Comparison of ENCODE assay signal across 8 mouse cellular contexts in genomic region chr14:54527227-54528006, GRCm38 (mm10). TPM values are rescaled to one million over a fixed set of nuclear protein-coding genes. Genes with fewer than 3 reads are reported as not detected.
DNase-seq lines count a peak whose midpoint lies in the region; ATAC-seq and TF ChIP-seq lines count a peak whose summit lies in the region.

No protein-coding gene starts in this region.

- DNase-seq in liver, embryonic 11.5 days (ENCODE audit: low spot score): peak; percentile 38
- no peak for DNase-seq in liver
- DNase-seq in cerebellum, adult 9-10 months: peak; percentile 82
- peak; percentile 50 for DNase-seq in testis, postnatal 14 days (ENCODE audit: low spot score)

- 0 out of 2 replicates have a peak, but pooled peaks have one; percentile 20 for TF ChIP-seq CTCF in intestine, postnatal 0 days (IDR thresholded peaks at IDR 0.05; ENCODE audit: low read depth)

- peak overlapping the region; percentile 57 for H3K4me2 ChIP-seq in liver, embryonic 11.5 days
- peak overlapping the region; percentile 65 for H3K4me2 ChIP-seq in forebrain, embryonic 13.5 days
- H3K4me2 ChIP-seq in intestine, postnatal 0 days (replicated peaks; ENCODE audit: low read depth): peak overlapping the region; percentile 63

- no peaks in the 10 kb centered on the region for H3K27me3 ChIP-seq in liver, embryonic 11.5 days (replicated peaks; ENCODE audit: control insufficient read depth, insufficient read depth, low read length)
- no peaks in the 10 kb centered on the region for H3K27me3 ChIP-seq in forebrain, embryonic 13.5 days
- H3K27me3 ChIP-seq in intestine, postnatal 0 days (replicated peaks; ENCODE audit: control insufficient read depth, insufficient read depth, low read length): no peaks in the 10 kb centered on the region

- peaks cover 7% of the 10 kb centered on the region for H3K4me1 ChIP-seq in liver, embryonic 11.5 days (replicated peaks; ENCODE audit: control insufficient read depth, insufficient read depth, low read length)
- peaks cover 11% of the 10 kb centered on the region for H3K4me1 ChIP-seq in forebrain, embryonic 13.5 days
- no peaks in the 10 kb centered on the region for H3K4me1 ChIP-seq in intestine, postnatal 0 days (replicated peaks; ENCODE audit: control insufficient read depth, insufficient read depth, low read length)

- H3K9me3 ChIP-seq in liver, embryonic 11.5 days (ENCODE audit: control insufficient read depth, low read length): no peaks in the 10 kb centered on the region
- H3K9me3 ChIP-seq in forebrain, embryonic 13.5 days (replicated peaks): no peaks in the 10 kb centered on the region
- no peaks in the 10 kb centered on the region for H3K9me3 ChIP-seq in intestine, postnatal 0 days (ENCODE audit: control insufficient read depth)

- H3K9ac ChIP-seq in liver, embryonic 11.5 days (ENCODE audit: low read depth, low read length): 0 out of 2 replicates have a peak overlapping the region, but pooled peaks have one; percentile 5
- H3K9ac ChIP-seq in forebrain, embryonic 13.5 days: peak overlapping the region; percentile 64
- peak overlapping the region; percentile 34; the same call in 1 of the 2 replicates for H3K9ac ChIP-seq in intestine, postnatal 0 days (ENCODE audit: low read depth, low read length)

- H3K4me3 ChIP-seq in liver, embryonic 11.5 days (ENCODE audit: low read depth, low read length): peak overlapping the region; percentile 36
- H3K4me3 ChIP-seq in forebrain, embryonic 13.5 days: peak overlapping the region; percentile 39
- H3K4me3 ChIP-seq in intestine, postnatal 0 days (ENCODE audit: low read depth, low read length): peak overlapping the region; percentile 30

- H3K36me3 ChIP-seq in liver, embryonic 11.5 days (ENCODE audit: control insufficient read depth, insufficient read depth, low read length): no peaks in the 10 kb centered on the region
- H3K36me3 ChIP-seq in forebrain, embryonic 13.5 days (ENCODE audit: poor library complexity, severe bottlenecking): no peaks in the 10 kb centered on the region
- no peaks in the 10 kb centered on the region for H3K36me3 ChIP-seq in intestine, postnatal 0 days (ENCODE audit: control insufficient read depth, insufficient read depth)

- ATAC-seq in liver, embryonic 11.5 days (replicated peaks; ENCODE audit: low FRiP score): no peak
- peak; percentile 75 for ATAC-seq in forebrain, embryonic 13.5 days
- ATAC-seq in intestine, postnatal 0 days: peak; percentile 16; the same call in 1 of the 2 replicates
- ATAC-seq in megakaryocyte-erythroid progenitor cell, adult 5-6 weeks (replicated peaks; ENCODE audit: low FRiP score, low TSS enrichment, poor library complexity, severe bottlenecking): 0 out of 2 replicates have a peak, but pooled peaks have one; percentile 22
- ATAC-seq in inflammation-experienced regulatory T-cells, adult 6 months: no peak

- 2% methylated on average over 18 of the region's 18 CpGs for WGBS in liver, embryonic 11.5 days
- WGBS in forebrain, embryonic 13.5 days: 2% methylated on average over 18 of the region's 18 CpGs
- 3% methylated on average over 18 of the region's 18 CpGs for WGBS in intestine, postnatal 0 days

- no peak overlapping the region for H3K27ac ChIP-seq in liver, embryonic 11.5 days (ENCODE audit: low read depth, low read length)
- H3K27ac ChIP-seq in forebrain, embryonic 13.5 days: peak overlapping the region; percentile 77
- no peak overlapping the region for H3K27ac ChIP-seq in intestine, postnatal 0 days (ENCODE audit: low read depth, low read length)

RNA-seq across cellular contexts. Expression of gene Prmt5, which starts 10.1 kb away (rescaled TPM):
- polyA plus RNA-seq in liver, embryonic 11.5 days (2014; fragmentation: Nextera tagmentation; extraction: Ambion mirVana): 98.0 and 108 TPM in 2 replicates
- 107 and 113 TPM in 2 replicates for polyA plus RNA-seq in forebrain, embryonic 13.5 days (2015; fragmentation: Nextera tagmentation; extraction: Ambion mirVana)
- polyA plus RNA-seq in intestine, postnatal 0 days (2015; fragmentation: Nextera tagmentation; extraction: Ambion mirVana): 18.1 and 20.9 TPM in 2 replicates
- 73.8 and 87.5 TPM in 2 replicates for total RNA-seq in megakaryocyte-erythroid progenitor cell, adult 5-6 weeks (2014; fragmentation: Nextera tagmentation)
- 71.5 and 77.3 TPM in 2 replicates for total RNA-seq in megakaryocyte-erythroid progenitor cell, adult 5-6 weeks (2017)
- 10 to 100 TPM; 27.9 to 47.0 (median 36.6) TPM for polyA plus RNA-seq in inflammation-experienced regulatory T-cells, adult 6 months (2017; shearing (Covaris generic))

RNA-seq across cellular contexts. Expression of gene Haus4, which starts 27.0 kb away (rescaled TPM):
- polyA plus RNA-seq in liver, embryonic 11.5 days (2014; fragmentation: Nextera tagmentation; extraction: Ambion mirVana): 71.6 and 76.4 TPM in 2 replicates
- polyA plus RNA-seq in forebrain, embryonic 13.5 days (2015; fragmentation: Nextera tagmentation; extraction: Ambion mirVana): 39.7 and 43.1 TPM in 2 replicates
- 28.2 and 29.4 TPM in 2 replicates for polyA plus RNA-seq in intestine, postnatal 0 days (2015; fragmentation: Nextera tagmentation; extraction: Ambion mirVana)
- 94.2 and 97.3 TPM in 2 replicates for total RNA-seq in megakaryocyte-erythroid progenitor cell, adult 5-6 weeks (2014; fragmentation: Nextera tagmentation)
- total RNA-seq in megakaryocyte-erythroid progenitor cell, adult 5-6 weeks (2017): 60.5 and 68.2 TPM in 2 replicates
- polyA plus RNA-seq in inflammation-experienced regulatory T-cells, adult 6 months (2017; shearing (Covaris generic)): 10 to 100 TPM; 24.6 to 39.7 (median 31.6) TPM

RNA-seq across cellular contexts. Expression of gene Ajuba, which starts 49.9 kb away (rescaled TPM):
- 15.0 and 17.8 TPM in 2 replicates for polyA plus RNA-seq in liver, embryonic 11.5 days (2014; fragmentation: Nextera tagmentation; extraction: Ambion mirVana)
- polyA plus RNA-seq in forebrain, embryonic 13.5 days (2015; fragmentation: Nextera tagmentation; extraction: Ambion mirVana): 18.8 and 20.3 TPM in 2 replicates
- polyA plus RNA-seq in intestine, postnatal 0 days (2015; fragmentation: Nextera tagmentation; extraction: Ambion mirVana): 13.1 and 15.1 TPM in 2 replicates
- total RNA-seq in megakaryocyte-erythroid progenitor cell, adult 5-6 weeks (2014; fragmentation: Nextera tagmentation): not detected in 2 replicates
- total RNA-seq in megakaryocyte-erythroid progenitor cell, adult 5-6 weeks (2017): 0.19 and 0.80 TPM in 2 replicates
- polyA plus RNA-seq in inflammation-experienced regulatory T-cells, adult 6 months (2017; shearing (Covaris generic)): under 1 TPM; 0.10 to 0.25 (median 0.15) TPM

RNA-seq across cellular contexts. Expression of gene Rem2, which starts 51.5 kb away (rescaled TPM):
- 0.29 and 0.78 TPM in 2 replicates for polyA plus RNA-seq in liver, embryonic 11.5 days (2014; fragmentation: Nextera tagmentation; extraction: Ambion mirVana)
- 24.2 and 24.4 TPM in 2 replicates for polyA plus RNA-seq in forebrain, embryonic 13.5 days (2015; fragmentation: Nextera tagmentation; extraction: Ambion mirVana)
- 0.78 and 0.89 TPM in 2 replicates for polyA plus RNA-seq in intestine, postnatal 0 days (2015; fragmentation: Nextera tagmentation; extraction: Ambion mirVana)
- total RNA-seq in megakaryocyte-erythroid progenitor cell, adult 5-6 weeks (2014; fragmentation: Nextera tagmentation): 0.50 and 3.5 TPM in 2 replicates
- total RNA-seq in megakaryocyte-erythroid progenitor cell, adult 5-6 weeks (2017): 0.80 and 2.0 TPM in 2 replicates
- polyA plus RNA-seq in inflammation-experienced regulatory T-cells, adult 6 months (2017; shearing (Covaris generic)): under 1 TPM; 0.50 to 0.58 (median 0.57) TPM

Comparison
In these comparisons a context has a peak if more than half of its experiments do, and no peak if none do; other contexts are left out.
1. ATAC-seq: peak in forebrain, embryonic 13.5 days (single experiment), intestine, postnatal 0 days (single experiment) and megakaryocyte-erythroid progenitor cell, adult 5-6 weeks (single experiment); none in liver, embryonic 11.5 days (single experiment) and inflammation-experienced regulatory T-cells, adult 6 months (single experiment).
2. H3K9ac ChIP-seq: peak in every context shown above with its lines; median percentile 64 in forebrain, embryonic 13.5 days; 34 in intestine, postnatal 0 days; 5 in liver, embryonic 11.5 days.
3. RNA of gene Ajuba, which starts 49.9 kb away (polyA plus RNA-seq): 18.8 to 20.3 TPM in forebrain, embryonic 13.5 days, 15.0 to 17.8 TPM in liver, embryonic 11.5 days and 13.1 to 15.1 TPM in intestine, postnatal 0 days; 0.10 to 0.25 TPM in inflammation-experienced regulatory T-cells, adult 6 months; every median in the first group is over 10 times any median in the second.
4. Peak in every context shown above with its lines, with median percentiles within 50 percentile points of each other: H3K4me2 ChIP-seq and H3K4me3 ChIP-seq.